Mouse (Mus musculus) MEL (cell line): ENCODE results near the gene Rnaseh2b.

ENCODE experiments used
- CTCF ChIP-seq, 3 experiments: IDR thresholded peaks in 2 of 3; conservative IDR thresholded peaks in 1 of 3; 2 replicates each; pipeline ENCODE4 v1.5.1; 2011 to 2012; ENCODE audit warnings: low read length in 3 of 3, low read depth in 2 of 3, mild to moderate bottlenecking in 2 of 3, improper control_type of control experiment in 1 of 3, inconsistent platforms in 1 of 3, mixed read lengths in 1 of 3, moderate library complexity in 1 of 3; ENCODE audit not compliant: control insufficient read depth in 1 of 3, insufficient read depth in 1 of 3, poor library complexity in 1 of 3, severe bottlenecking in 1 of 3
- EP300 ChIP-seq, 2 experiments: IDR thresholded peaks; 2 replicates each; pipeline ENCODE4 v1.6.1; 2011; ENCODE audit warnings: improper control_type of control experiment in 2 of 2, low read length in 2 of 2, low read depth in 1 of 2, mild to moderate bottlenecking in 1 of 2
- HCFC1 ChIP-seq: IDR thresholded peaks from 2 replicates; pipeline ENCODE4 v1.6.1; 2012; ENCODE audit warnings: low read depth, mild to moderate bottlenecking, inconsistent platforms, low read length, improper control_type of control experiment, moderate library complexity
- POLR2A ChIP-seq, 2 experiments: IDR thresholded peaks; 2 replicates each; pipeline ENCODE4 v1.6.1; 2011 to 2012; ENCODE audit warnings: low read length in 2 of 2, mild to moderate bottlenecking in 2 of 2, control low read depth in 1 of 2, improper control_type of control experiment in 1 of 2, low read depth in 1 of 2, moderate library complexity in 1 of 2; ENCODE audit not compliant: control insufficient read depth in 1 of 2, insufficient read depth in 1 of 2, poor library complexity in 1 of 2
- RAD21 ChIP-seq: IDR thresholded peaks from 2 replicates; pipeline ENCODE4 v1.6.1; 2011; ENCODE audit warnings: mild to moderate bottlenecking, low read depth, low read length, improper control_type of control experiment

DNA sequence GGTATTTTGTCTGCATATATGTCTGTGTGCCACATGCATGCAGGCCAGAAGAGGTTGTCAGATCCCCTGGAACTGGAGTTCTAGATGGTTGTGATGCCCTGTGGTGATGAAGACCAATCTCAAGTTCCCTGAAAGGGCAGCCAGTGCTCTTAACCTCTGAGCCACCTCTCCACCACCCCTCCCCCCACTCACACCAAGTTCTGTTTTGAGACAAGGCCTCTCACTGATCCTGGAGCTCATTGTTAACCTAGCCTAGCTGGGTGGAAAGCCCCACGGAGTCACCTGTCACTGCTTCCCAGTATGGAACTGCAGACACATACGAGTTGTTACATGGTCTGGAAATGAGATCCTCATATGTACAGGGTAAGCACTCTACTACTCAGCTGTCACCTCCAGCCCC, 9.4 kb upstream of the Rnaseh2b start:
- TF ChIP-seq EP300 (IDR thresholded peaks at IDR 0.05; ENCODE audit: low read depth in 1 of 2, low read length in 2 of 2) = no peak
- TF ChIP-seq CTCF (IDR thresholded peaks at IDR 0.05 in 2 of 3, conservative IDR thresholded peaks at IDR 0.05 in 1 of 3; ENCODE audit: control insufficient read depth in 1 of 3, insufficient read depth in 1 of 3, low read depth in 2 of 3, low read length in 3 of 3, poor library complexity in 1 of 3, severe bottlenecking in 1 of 3) = no peak
- no peak for TF ChIP-seq HCFC1
- no peak for TF ChIP-seq POLR2A (IDR thresholded peaks at IDR 0.05; ENCODE audit: control insufficient read depth in 1 of 2, insufficient read depth in 1 of 2, low read depth in 1 of 2, low read length in 2 of 2, poor library complexity in 1 of 2)
- TF ChIP-seq RAD21 = no peak
